In genomic region chr1:34751128-34751527, GRCm38 (mm10) we compare ENCODE assay signal across 7 mouse cellular contexts.
DNase-seq lines count a peak whose midpoint lies in the region; ATAC-seq lines count a peak whose summit lies in the region.

No protein-coding gene starts in this region.

- H3K4me1 ChIP-seq in liver, embryonic 11.5 days (replicated peaks; ENCODE audit: control insufficient read depth, insufficient read depth, low read length): no peaks in the 10 kb centered on the region
- peaks cover 15% of the 10 kb centered on the region for H3K4me1 ChIP-seq in embryonic facial prominence, embryonic 13.5 days
- peaks cover 22% of the 10 kb centered on the region for H3K4me1 ChIP-seq in limb, embryonic 12.5 days (replicated peaks)
- H3K4me1 ChIP-seq in stomach, embryonic 15.5 days: 0 out of 2 replicates have a peak, but pooled peaks cover 18% of the 10 kb centered on the region

- H3K27ac ChIP-seq in liver, embryonic 11.5 days (ENCODE audit: low read depth, low read length): no peak overlapping the region
- H3K27ac ChIP-seq in embryonic facial prominence, embryonic 13.5 days: no peak overlapping the region
- no peak overlapping the region for H3K27ac ChIP-seq in limb, embryonic 12.5 days
- H3K27ac ChIP-seq in stomach, embryonic 15.5 days: no peak overlapping the region

- H3K9ac ChIP-seq in liver, embryonic 11.5 days (ENCODE audit: low read depth, low read length): no peak overlapping the region
- H3K9ac ChIP-seq in embryonic facial prominence, embryonic 13.5 days: no peak overlapping the region
- peak overlapping the region; percentile 65; the same call in 1 of the 2 replicates for H3K9ac ChIP-seq in limb, embryonic 12.5 days (replicated peaks)
- H3K9ac ChIP-seq in stomach, embryonic 15.5 days: no peak overlapping the region

- H3K9me3 ChIP-seq in liver, embryonic 11.5 days (ENCODE audit: control insufficient read depth, low read length): no peaks in the 10 kb centered on the region
- no peaks in the 10 kb centered on the region for H3K9me3 ChIP-seq in embryonic facial prominence, embryonic 13.5 days
- H3K9me3 ChIP-seq in limb, embryonic 12.5 days: no peaks in the 10 kb centered on the region
- H3K9me3 ChIP-seq in stomach, embryonic 15.5 days: no peaks in the 10 kb centered on the region

- no peaks in the 10 kb centered on the region for H3K36me3 ChIP-seq in liver, embryonic 11.5 days (ENCODE audit: control insufficient read depth, insufficient read depth, low read length)
- no peaks in the 10 kb centered on the region for H3K36me3 ChIP-seq in embryonic facial prominence, embryonic 13.5 days
- no peaks in the 10 kb centered on the region for H3K36me3 ChIP-seq in limb, embryonic 12.5 days
- no peaks in the 10 kb centered on the region for H3K36me3 ChIP-seq in stomach, embryonic 15.5 days

- 2% methylated on average over 6 of the region's 6 CpGs for WGBS in liver, embryonic 11.5 days
- WGBS in embryonic facial prominence, embryonic 13.5 days: under 1% methylated on average over 6 of the region's 6 CpGs
- 3% methylated on average over 6 of the region's 6 CpGs for WGBS in limb, embryonic 12.5 days
- 2% methylated on average over 6 of the region's 6 CpGs for WGBS in stomach, embryonic 15.5 days

- no peak for DNase-seq in liver, embryonic 11.5 days (ENCODE audit: low spot score)
- DNase-seq in liver: no peak
- DNase-seq in layer of hippocampus, postnatal 36 days: no peak
- no peak for DNase-seq in right cerebral cortex, adult 18-20 months

- H3K27me3 ChIP-seq in liver, embryonic 11.5 days (replicated peaks; ENCODE audit: control insufficient read depth, insufficient read depth, low read length): peaks cover 53% of the 10 kb centered on the region
- peaks cover 83% of the 10 kb centered on the region for H3K27me3 ChIP-seq in embryonic facial prominence, embryonic 13.5 days
- H3K27me3 ChIP-seq in limb, embryonic 12.5 days: peaks cover 77% of the 10 kb centered on the region
- H3K27me3 ChIP-seq in stomach, embryonic 15.5 days (replicated peaks): peaks cover 43% of the 10 kb centered on the region

- H3K4me3 ChIP-seq in liver, embryonic 11.5 days (ENCODE audit: low read depth, low read length): peak overlapping the region; percentile 52
- H3K4me3 ChIP-seq in embryonic facial prominence, embryonic 13.5 days: peak overlapping the region; percentile 64
- peak overlapping the region; percentile 74 for H3K4me3 ChIP-seq in limb, embryonic 12.5 days (replicated peaks)
- H3K4me3 ChIP-seq in stomach, embryonic 15.5 days (replicated peaks): peak overlapping the region; percentile 60

- no peak for ATAC-seq in liver, embryonic 11.5 days (replicated peaks; ENCODE audit: low FRiP score)
- ATAC-seq in embryonic facial prominence, embryonic 13.5 days (ENCODE audit: insufficient number of reproducible peaks, insufficient read depth, low FRiP score, low TSS enrichment, low read depth): no peak
- ATAC-seq in limb, embryonic 12.5 days (ENCODE audit: insufficient number of reproducible peaks, insufficient read depth, low FRiP score, low TSS enrichment, low read depth): 0 out of 2 replicates have a peak, but pooled peaks have one; percentile 21
- ATAC-seq in stomach, embryonic 15.5 days (ENCODE audit: insufficient read depth, low FRiP score, low read depth): no peak

- peak overlapping the region; percentile 72 for H3K4me2 ChIP-seq in liver, embryonic 11.5 days
- H3K4me2 ChIP-seq in embryonic facial prominence, embryonic 13.5 days: peak overlapping the region; percentile 95
- peak overlapping the region; percentile 99 for H3K4me2 ChIP-seq in limb, embryonic 12.5 days
- peak overlapping the region; percentile 95 for H3K4me2 ChIP-seq in stomach, embryonic 15.5 days
